Mouse (Mus musculus) liver, embryonic 11.5 days (tissue): ENCODE measurements around the gene Mansc1. TPM values are rescaled to one million over a fixed set of nuclear protein-coding genes. Genes with fewer than 3 reads are reported as not detected.

Source experiments
- ATAC-seq: fragments of 200-750 bp; cut with Nextera tagmentation; replicated peaks from 2 replicates; pipeline ENCODE4 v1.8.0; 2017; ENCODE audit warnings: moderate number of reproducible peaks, mild to moderate bottlenecking, moderate TSS enrichment, moderate library complexity; ENCODE audit not compliant: low FRiP score
- DNase-seq: peaks from one replicate; pipeline ENCODE4 v3.0.0-alpha.2; 2017; ENCODE audit warnings: low spot score
- H3K27ac ChIP-seq: fragments of 300-500 bp; sonication (generic); 2 replicates; pipeline ENCODE4 v1.5.1; 2014; ENCODE audit warnings: mild to moderate bottlenecking, low read depth, low read length, control low read depth
- H3K27me3 ChIP-seq: fragments of 300-500 bp; sonication (generic); replicated peaks from 2 replicates; pipeline ENCODE4 v1.6.1; 2014; ENCODE audit warnings: low read length, mixed read lengths; ENCODE audit not compliant: control insufficient read depth, insufficient read depth
- H3K36me3 ChIP-seq: fragments of 300-500 bp; sonication (generic); 2 replicates; pipeline ENCODE4 v1.6.1; 2014; ENCODE audit warnings: mild to moderate bottlenecking, low read length, moderate library complexity, mixed read lengths; ENCODE audit not compliant: control insufficient read depth, insufficient read depth
- H3K4me1 ChIP-seq: fragments of 300-500 bp; sonication (generic); replicated peaks from 2 replicates; pipeline ENCODE4 v1.6.1; 2014; ENCODE audit warnings: low read length, mixed read lengths; ENCODE audit not compliant: control insufficient read depth, insufficient read depth
- H3K4me2 ChIP-seq: fragments of 300-500 bp; sonication (generic); 2 replicates; pipeline ENCODE4 v1.6.1; 2014; ENCODE audit warnings: mild to moderate bottlenecking, control low read depth, moderate library complexity
- H3K4me3 ChIP-seq: fragments of 300-500 bp; sonication (generic); 2 replicates; pipeline ENCODE4 v1.5.1; 2014; ENCODE audit warnings: low read depth, low read length, control low read depth
- H3K9ac ChIP-seq: fragments of 300-500 bp; sonication (generic); 2 replicates; pipeline ENCODE4 v1.6.1; 2014; ENCODE audit warnings: low read depth, low read length, control low read depth
- H3K9me3 ChIP-seq: fragments of 300-500 bp; sonication (generic); 2 replicates; pipeline ENCODE4 v1.6.1; 2016; ENCODE audit warnings: low read length, inconsistent platforms, mixed read lengths; ENCODE audit not compliant: control insufficient read depth
- WGBS: fragments of 180-500 bp; shearing (Covaris S2); extraction: QIAGEN DNeasy Blood & Tissue Kit; methylation state at CpG from one replicate; pipeline ENCODE4 v1.1.7; 2014; 5-methylcytosine and 5-hydroxymethylcytosine counted together
- polyA plus RNA-seq: library from polyadenylated mRNA; unstranded; fragments of >200 nt; fragmentation: Nextera tagmentation; extraction: Ambion mirVana; gene quantifications from 2 replicates; pipeline ENCODE4 v1.2.1, GENCODE M21; 2014

The Mansc1 gene
- polyA plus RNA-seq, 1 experiment from 2014 or later = 1.0 TPM

- ATAC-seq = no peak
- H3K36me3 ChIP-seq = no peaks in the 10 kb centered on the region
- H3K9me3 ChIP-seq = no peaks in the 10 kb centered on the region
- no peak overlapping the region for H3K4me2 ChIP-seq
- no peak for DNase-seq
- peaks cover 7% of the 10 kb centered on the region for H3K27me3 ChIP-seq
- 60% methylated on average over 9 of the region's 9 CpGs for WGBS
- no peak overlapping the region for H3K9ac ChIP-seq
- H3K4me3 ChIP-seq = no peak overlapping the region
- H3K27ac ChIP-seq = no peak overlapping the region
- H3K4me1 ChIP-seq = 0 out of 2 replicates have a peak, but pooled peaks cover 2% of the 10 kb centered on the region
Measured at GRCm38 (mm10) chr6:134630447-134630846, 1.8 kb downstream of the Mansc1 start.

DNA sequence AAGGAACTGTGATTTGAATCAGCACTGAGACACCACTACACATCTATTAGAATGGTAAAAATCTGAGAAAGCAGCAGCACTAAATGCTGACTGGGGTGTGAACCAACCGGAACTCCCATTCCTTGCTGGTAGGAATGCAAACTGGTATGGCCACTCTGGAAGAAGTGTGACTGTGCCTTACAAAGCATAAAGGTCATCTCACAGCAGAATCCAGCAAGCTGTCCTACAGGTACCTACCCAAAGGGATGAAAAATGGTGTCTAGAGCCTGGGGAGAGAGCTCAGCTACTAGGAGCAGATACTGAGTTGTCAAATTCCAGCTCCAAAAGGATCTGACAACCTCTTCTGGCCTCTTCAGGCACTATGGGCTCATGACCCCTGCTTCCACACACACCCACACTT is 5.7 kb downstream of the Mansc1 start:
- Histone ChIP-seq H3K36me3 (no peaks in the 10 kb centered on the region), H3K4me1 (no peaks in the 10 kb centered on the region), H3K4me2 (no peak overlapping the region), H3K27ac (no peak overlapping the region), H3K9me3 (no peaks in the 10 kb centered on the region), H3K27me3 (no peaks in the 10 kb centered on the region), H3K9ac (no peak overlapping the region), H3K4me3 (no peak overlapping the region)
- ATAC-seq = no peak
- no peak for DNase-seq
- 89% methylated on average over 1 of the region's 1 CpGs for WGBS

GRCm38 (mm10) chr6:134625431-134625830 is 6.9 kb downstream of the Mansc1 start:
- WGBS = 63% methylated on average over 12 of the region's 12 CpGs
- Histone ChIP-seq H3K4me2 (no peak overlapping the region), H3K4me3 (no peak overlapping the region), H3K9ac (no peak overlapping the region), H3K36me3 (no peaks in the 10 kb centered on the region), H3K27me3 (no peaks in the 10 kb centered on the region), H3K4me1 (no peaks in the 10 kb centered on the region), H3K27ac (no peak overlapping the region), H3K9me3 (no peaks in the 10 kb centered on the region)
- DNase-seq (no peak), ATAC-seq (no peak)

GRCm38 (mm10) chr6:134621552-134621949 is 10.7 kb downstream of the Mansc1 start:
- H3K4me3 ChIP-seq = no peak overlapping the region
- no peaks in the 10 kb centered on the region for H3K36me3 ChIP-seq
- ATAC-seq = no peak
- H3K27me3 ChIP-seq = no peaks in the 10 kb centered on the region
- H3K9me3 ChIP-seq = no peaks in the 10 kb centered on the region
- no peak overlapping the region for H3K9ac ChIP-seq
- no peak overlapping the region for H3K4me2 ChIP-seq
- no peak for DNase-seq
- H3K27ac ChIP-seq = no peak overlapping the region
- WGBS = 61% methylated on average over 14 of the region's 14 CpGs
- H3K4me1 ChIP-seq = no peaks in the 10 kb centered on the region

GRCm38 (mm10) chr6:134620846-134621551 is 11.3 kb downstream of the Mansc1 start:
- DNase-seq = no peak

GRCm38 (mm10) chr6:134620129-134620528 is 12.2 kb downstream of the Mansc1 start:
- H3K9me3 ChIP-seq = no peaks in the 10 kb centered on the region
- DNase-seq (no peak), ATAC-seq (no peak)
- H3K4me1 ChIP-seq = no peaks in the 10 kb centered on the region
- 57% methylated on average over 3 of the region's 3 CpGs for WGBS
- H3K9ac ChIP-seq = no peak overlapping the region
- H3K36me3 ChIP-seq = no peaks in the 10 kb centered on the region
- H3K27me3 ChIP-seq = no peaks in the 10 kb centered on the region
- no peak overlapping the region for H3K4me2 ChIP-seq
- H3K4me3 ChIP-seq = no peak overlapping the region
- H3K27ac ChIP-seq = no peak overlapping the region

More at GRCm38 (mm10) chr6:134620846-134621551, 11.3 kb downstream of the Mansc1 start:
- Histone ChIP-seq H3K9ac (no peak overlapping the region), H3K27ac (no peak overlapping the region), H3K9me3 (no peaks in the 10 kb centered on the region), H3K27me3 (no peaks in the 10 kb centered on the region), H3K4me2 (no peak overlapping the region), H3K4me1 (no peaks in the 10 kb centered on the region), H3K36me3 (no peaks in the 10 kb centered on the region), H3K4me3 (no peak overlapping the region)
- WGBS = 62% methylated on average over 6 of the region's 6 CpGs
- no peak for ATAC-seq

GRCm38 (mm10) chr6:134617589-134617988 is 14.7 kb downstream of the Mansc1 start:
- no peaks in the 10 kb centered on the region for H3K27me3 ChIP-seq
- H3K4me1 ChIP-seq = peaks cover 2% of the 10 kb centered on the region; the same call in 1 of the 2 replicates
- WGBS = 45% methylated on average over 3 of the region's 3 CpGs
- H3K4me3 ChIP-seq = no peak overlapping the region
- H3K9ac ChIP-seq = no peak overlapping the region
- no peaks in the 10 kb centered on the region for H3K36me3 ChIP-seq
- ATAC-seq (no peak), DNase-seq (no peak)
- H3K27ac ChIP-seq = no peak overlapping the region
- no peaks in the 10 kb centered on the region for H3K9me3 ChIP-seq
- no peak overlapping the region for H3K4me2 ChIP-seq

- Histone ChIP-seq H3K9ac (no peak overlapping the region), H3K9me3 (no peaks in the 10 kb centered on the region), H3K27ac (no peak overlapping the region), H3K4me2 (peak overlapping the region; percentile 60), H3K36me3 (no peaks in the 10 kb centered on the region), H3K27me3 (no peaks in the 10 kb centered on the region), H3K4me3 (peak overlapping the region; percentile 18), H3K4me1 (peaks cover 2% of the 10 kb centered on the region; the same call in 1 of the 2 replicates)
- WGBS = 15% methylated on average over 16 of the region's 16 CpGs
- ATAC-seq = peak; percentile 71
- peak; percentile 71 for DNase-seq
Measured at GRCm38 (mm10) chr6:134614723-134615648, 17.3 kb downstream of the Mansc1 start.
